Mouse (Mus musculus) cerebellum, adult 18-20 months (tissue): Measurements from ENCODE around the gene Rims4.

Experiments used
- DNase-seq, 2 experiments: peaks; one replicate each; pipeline ENCODE4 v3.0.0; 2021

Rims4 gene

GRCm38 (mm10) chr2:163918317-163919258, at the start of gene Rims4:
Rims4 (minus strand) TSS chr2:163918683.
- peak; percentile 88 to 93 for DNase-seq

GRCm38 (mm10) chr2:163965706-163966105, 47.2 kb upstream of the Rims4 start:
- DNase-seq = peak in 1 of 2 experiments; percentile 38

GRCm38 (mm10) chr2:163964606-163965560, 46.4 kb upstream of the Rims4 start:
- DNase-seq = peak; percentile 89 to 95

GRCm38 (mm10) chr2:163953622-163954310, 35.3 kb upstream of the Rims4 start:
- no peak for DNase-seq

- peak; percentile 82 to 87 for DNase-seq
Observed at GRCm38 (mm10) chr2:163951770-163952169, 33.3 kb upstream of the Rims4 start.

GRCm38 (mm10) chr2:163947976-163948375, 29.5 kb upstream of the Rims4 start:
- DNase-seq = peak; percentile 78

- no peak for DNase-seq
Observed at GRCm38 (mm10) chr2:163946221-163946620, 27.7 kb upstream of the Rims4 start.

- DNase-seq = no peak
Observed at GRCm38 (mm10) chr2:163944511-163944910, 26.0 kb upstream of the Rims4 start.

- no peak for DNase-seq
Observed at GRCm38 (mm10) chr2:163943056-163943455, 24.6 kb upstream of the Rims4 start.

GRCm38 (mm10) chr2:163939522-163939921, 21.0 kb upstream of the Rims4 start:
- DNase-seq = peak; percentile 86 to 94

GRCm38 (mm10) chr2:163932151-163932550, 13.7 kb upstream of the Rims4 start:
- DNase-seq = no peak

GRCm38 (mm10) chr2:163928464-163929200, 10.1 kb upstream of the Rims4 start:
- no peak for DNase-seq

GRCm38 (mm10) chr2:163925044-163925443, 6.6 kb upstream of the Rims4 start:
- no peak for DNase-seq

GRCm38 (mm10) chr2:163924531-163924930, 6.0 kb upstream of the Rims4 start:
- no peak for DNase-seq

- DNase-seq = peak in 1 of 2 experiments; percentile 50
Observed at GRCm38 (mm10) chr2:163923113-163923512, 4.6 kb upstream of the Rims4 start.

- peak in 1 of 2 experiments; percentile 24 for DNase-seq
Observed at GRCm38 (mm10) chr2:163919581-163919980, 1.1 kb upstream of the Rims4 start.

GRCm38 (mm10) chr2:163916703-163917102, 1.8 kb downstream of the Rims4 start:
- DNase-seq = no peak

GRCm38 (mm10) chr2:163915294-163915791, 3.1 kb downstream of the Rims4 start:
- DNase-seq = peak in 1 of 2 experiments; percentile 33

GRCm38 (mm10) chr2:163914107-163914506, 4.4 kb downstream of the Rims4 start:
- peak; percentile 62 to 76 for DNase-seq

- no peak for DNase-seq
Observed at GRCm38 (mm10) chr2:163913704-163914103, 4.8 kb downstream of the Rims4 start.

- DNase-seq = peak in 1 of 2 experiments; percentile 50
Observed at GRCm38 (mm10) chr2:163911826-163912444, 6.5 kb downstream of the Rims4 start.
